Mouse (Mus musculus) midbrain, embryonic 10.5 days (tissue): Measurements from ENCODE around the gene Rab15. TPM values are rescaled to one million over a fixed set of nuclear protein-coding genes. Genes with fewer than 3 reads are reported as not detected.

Source experiments
- DNase-seq: peaks from one replicate; pipeline ENCODE4 v3.0.0-alpha.2; 2017; ENCODE audit warnings: low spot score
- H3K27ac ChIP-seq: fragments of 300-500 bp; sonication (generic); replicated peaks from 2 replicates; pipeline ENCODE4 v1.5.1; 2016; ENCODE audit warnings: mild to moderate bottlenecking
- H3K27me3 ChIP-seq: fragments of 300-500 bp; sonication (generic); 2 replicates; pipeline ENCODE4 v1.6.1; 2016; ENCODE audit warnings: low read depth, mild to moderate bottlenecking; ENCODE audit not compliant: poor library complexity, severe bottlenecking
- H3K36me3 ChIP-seq: fragments of 300-500 bp; sonication (generic); 2 replicates; pipeline ENCODE4 v1.6.1; 2016; ENCODE audit warnings: mild to moderate bottlenecking, moderate library complexity
- H3K4me1 ChIP-seq: fragments of 300-500 bp; sonication (generic); 2 replicates; pipeline ENCODE4 v1.6.1; 2016
- H3K4me3 ChIP-seq: fragments of 300-500 bp; sonication (generic); 2 replicates; pipeline ENCODE4 v1.5.1; 2016; ENCODE audit warnings: mild to moderate bottlenecking, moderate library complexity
- H3K9me3 ChIP-seq: fragments of 300-500 bp; sonication (generic); replicated peaks from 2 replicates; pipeline ENCODE4 v1.6.1; 2016; ENCODE audit warnings: mild to moderate bottlenecking
- WGBS: fragments of 180-500 bp; shearing (Covaris S2); methylation state at CpG from one replicate; pipeline ENCODE4 v1.1.7; 2016; 5-methylcytosine and 5-hydroxymethylcytosine counted together
- polyA plus RNA-seq: library from polyadenylated mRNA; unstranded; fragments of >200 nt; fragmentation: Nextera tagmentation; extraction: Ambion mirVana; gene quantifications from 2 replicates; pipeline ENCODE4 v1.2.1, GENCODE M21; 2016

Rab15 gene
- polyA plus RNA-seq, 1 experiment from 2014 or later: 14.5 TPM

DNA sequence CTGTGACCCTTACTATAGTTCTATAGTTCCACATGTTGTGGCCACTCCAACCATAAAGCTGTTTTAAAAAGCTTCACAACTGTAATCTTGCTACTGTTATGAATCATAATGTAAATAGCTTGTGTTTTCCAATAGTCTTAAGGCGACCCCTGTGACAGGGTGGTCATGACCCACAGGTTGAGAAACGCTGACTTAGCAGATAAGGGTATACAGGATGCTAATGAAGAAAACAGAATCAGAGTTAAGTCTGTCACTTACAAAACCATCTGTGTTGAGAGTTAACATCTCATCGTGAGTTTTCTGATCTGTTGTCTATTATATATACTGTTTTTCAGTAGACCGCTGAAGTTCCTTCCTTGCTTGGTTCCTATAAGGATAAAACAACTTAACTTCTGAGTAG, 16.6 kb upstream of the Rab15 start:
- Histone ChIP-seq H3K36me3 (0 out of 2 replicates have a peak, but pooled peaks cover 2% of the 10 kb centered on the region), H3K4me1 (peaks cover 10% of the 10 kb centered on the region), H3K27ac (no peak overlapping the region), H3K9me3 (no peaks in the 10 kb centered on the region), H3K4me3 (no peak overlapping the region), H3K27me3 (no peaks in the 10 kb centered on the region)
- WGBS: 92% methylated on average over 4 of the region's 4 CpGs
- DNase-seq: no peak

- Histone ChIP-seq H3K4me3 (peak overlapping the region; percentile 73), H3K4me1 (peaks cover 10% of the 10 kb centered on the region), H3K36me3 (0 out of 2 replicates have a peak, but pooled peaks cover 2% of the 10 kb centered on the region), H3K9me3 (no peaks in the 10 kb centered on the region), H3K27ac (peak overlapping the region; percentile 87), H3K27me3 (no peaks in the 10 kb centered on the region)
- WGBS: 14% methylated on average over 21 of the region's 21 CpGs
- no peak for DNase-seq
Observed at GRCm38 (mm10) chr12:76837844-76838650, 15.3 kb upstream of the Rab15 start.

- Histone ChIP-seq H3K27ac (peak overlapping the region; percentile 87), H3K4me3 (peak overlapping the region; percentile 73), H3K4me1 (peaks cover 10% of the 10 kb centered on the region), H3K36me3 (no peaks in the 10 kb centered on the region), H3K9me3 (no peaks in the 10 kb centered on the region), H3K27me3 (no peaks in the 10 kb centered on the region)
- DNase-seq: peak; percentile 96
- under 1% methylated on average over 43 of the region's 43 CpGs for WGBS
Observed at GRCm38 (mm10) chr12:76837101-76837843, 14.6 kb upstream of the Rab15 start.

GRCm38 (mm10) chr12:76832704-76833103, 10.0 kb upstream of the Rab15 start:
- Histone ChIP-seq H3K36me3 (no peaks in the 10 kb centered on the region), H3K4me3 (no peak overlapping the region), H3K27me3 (no peaks in the 10 kb centered on the region), H3K4me1 (peaks cover 9% of the 10 kb centered on the region), H3K9me3 (no peaks in the 10 kb centered on the region), H3K27ac (no peak overlapping the region)
- 4% methylated on average over 3 of the region's 3 CpGs for WGBS
- no peak for DNase-seq

DNA sequence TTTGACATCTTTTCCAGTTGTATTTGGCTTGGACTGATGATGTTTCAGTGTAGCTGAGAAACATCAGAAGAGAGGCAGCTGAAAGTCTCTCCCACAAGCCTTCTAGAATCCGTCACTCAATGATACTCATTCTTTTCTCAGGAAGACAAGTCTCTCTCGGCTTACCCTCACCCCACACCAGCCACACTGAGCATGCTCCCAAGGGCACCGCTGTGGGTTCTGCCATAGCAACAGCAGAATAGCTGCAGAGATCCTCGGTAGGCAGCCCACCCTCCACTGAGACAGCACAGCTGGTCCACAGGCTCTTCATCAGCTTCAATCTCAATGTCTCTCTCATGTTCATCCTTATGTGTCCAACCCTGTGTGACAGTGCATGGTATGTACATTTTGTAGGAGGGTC, 2.6 kb upstream of the Rab15 start:
- WGBS: 71% methylated on average over 4 of the region's 4 CpGs
- Histone ChIP-seq H3K36me3 (no peaks in the 10 kb centered on the region), H3K4me3 (no peak overlapping the region), H3K9me3 (no peaks in the 10 kb centered on the region), H3K27me3 (peaks cover 64% of the 10 kb centered on the region), H3K27ac (no peak overlapping the region), H3K4me1 (peaks cover 36% of the 10 kb centered on the region)
- DNase-seq: no peak

GRCm38 (mm10) chr12:76822002-76822650, 582 bp downstream of the Rab15 start:
- Histone ChIP-seq H3K4me3 (peak overlapping the region; percentile 79), H3K27me3 (peaks cover 82% of the 10 kb centered on the region), H3K9me3 (no peaks in the 10 kb centered on the region), H3K4me1 (peaks cover 57% of the 10 kb centered on the region), H3K36me3 (no peaks in the 10 kb centered on the region), H3K27ac (peak overlapping the region; percentile 89)
- under 1% methylated on average over 66 of the region's 66 CpGs for WGBS
- peak; percentile 60 for DNase-seq

GRCm38 (mm10) chr12:76820615-76821014, 2.1 kb downstream of the Rab15 start:
- H3K36me3 ChIP-seq: no peaks in the 10 kb centered on the region
- no peaks in the 10 kb centered on the region for H3K9me3 ChIP-seq
- WGBS: 44% methylated on average over 4 of the region's 4 CpGs
- peaks cover 75% of the 10 kb centered on the region for H3K27me3 ChIP-seq
- peak overlapping the region; percentile 47; the same call in 1 of the 2 replicates for H3K27ac ChIP-seq
- H3K4me1 ChIP-seq: peaks cover 66% of the 10 kb centered on the region
- DNase-seq: peak; percentile 28
- peak overlapping the region; percentile 79 for H3K4me3 ChIP-seq

DNA sequence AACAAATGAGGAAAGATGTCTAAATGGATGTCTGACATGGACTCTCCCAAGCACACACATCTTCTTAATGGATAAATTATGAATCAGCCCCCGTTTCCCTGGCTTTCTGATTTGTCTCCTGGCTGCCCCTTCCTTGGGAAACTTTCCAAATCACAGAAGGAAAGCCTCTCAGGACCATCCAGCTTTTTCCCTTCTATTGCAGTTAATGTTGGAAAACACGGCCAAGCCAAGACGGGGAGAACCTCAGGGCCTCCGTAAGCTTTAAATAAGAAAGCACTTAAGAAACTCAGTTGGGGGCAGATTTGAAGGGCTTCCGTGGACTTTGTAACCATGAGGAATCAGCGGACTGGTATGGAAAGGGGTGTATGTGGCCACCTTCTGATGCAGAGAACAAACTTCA, 2.9 kb downstream of the Rab15 start:
- Histone ChIP-seq H3K27ac (no peak overlapping the region), H3K36me3 (no peaks in the 10 kb centered on the region), H3K4me1 (peaks cover 66% of the 10 kb centered on the region), H3K4me3 (no peak overlapping the region), H3K27me3 (peaks cover 67% of the 10 kb centered on the region), H3K9me3 (no peaks in the 10 kb centered on the region)
- 66% methylated on average over 6 of the region's 6 CpGs for WGBS
- no peak for DNase-seq

DNA sequence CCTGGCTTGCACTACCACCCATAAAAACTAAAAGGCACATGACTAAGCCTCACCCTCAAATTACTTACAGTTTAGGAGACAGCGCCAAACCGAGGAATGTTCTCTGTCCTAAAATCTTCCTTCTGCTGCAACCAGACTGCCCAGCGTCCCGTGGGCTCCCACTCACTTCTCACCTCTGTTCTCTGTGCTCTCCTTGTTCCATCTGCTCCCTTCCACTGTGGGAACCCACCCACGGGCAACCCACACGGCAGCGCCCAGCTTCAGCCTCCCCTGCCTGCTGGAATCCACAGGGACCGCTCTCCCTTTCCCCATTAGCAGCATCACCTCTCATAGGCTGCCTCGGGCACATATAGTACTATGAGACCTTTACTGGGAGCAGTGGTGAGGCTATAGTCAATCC, 3.8 kb downstream of the Rab15 start:
- 91% methylated on average over 9 of the region's 9 CpGs for WGBS
- peaks cover 66% of the 10 kb centered on the region for H3K4me1 ChIP-seq
- no peaks in the 10 kb centered on the region for H3K9me3 ChIP-seq
- H3K36me3 ChIP-seq: no peaks in the 10 kb centered on the region
- DNase-seq: no peak
- H3K27ac ChIP-seq: no peak overlapping the region
- no peak overlapping the region for H3K4me3 ChIP-seq
- peaks cover 58% of the 10 kb centered on the region for H3K27me3 ChIP-seq

- WGBS: 52% methylated on average over 4 of the region's 4 CpGs
- H3K9me3 ChIP-seq: no peaks in the 10 kb centered on the region
- H3K27me3 ChIP-seq: peaks cover 50% of the 10 kb centered on the region
- H3K27ac ChIP-seq: peak overlapping the region; percentile 78
- DNase-seq: peak; percentile 28
- no peak overlapping the region for H3K4me3 ChIP-seq
- peaks cover 66% of the 10 kb centered on the region for H3K4me1 ChIP-seq
- no peaks in the 10 kb centered on the region for H3K36me3 ChIP-seq
Observed at GRCm38 (mm10) chr12:76818120-76818519, 4.6 kb downstream of the Rab15 start.

DNA sequence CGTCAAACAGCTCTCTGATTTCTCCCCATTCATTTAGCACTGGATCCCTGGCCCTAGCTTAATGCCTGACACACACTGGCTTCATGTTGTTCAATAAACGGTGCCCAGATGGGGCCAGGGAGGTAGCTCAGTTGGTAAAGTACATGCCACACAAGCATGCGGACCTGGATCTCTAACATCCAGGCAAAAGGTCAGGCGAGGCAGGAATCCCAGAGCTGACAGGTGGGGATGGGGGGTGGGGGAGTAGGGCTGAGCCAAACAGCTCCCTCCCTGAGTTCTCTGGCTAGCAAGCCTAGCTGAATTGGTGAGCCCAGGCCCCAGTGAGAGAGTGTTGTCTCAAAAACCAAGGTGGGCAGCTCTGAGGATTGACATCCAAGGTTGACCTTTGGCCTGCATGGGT, 5.5 kb downstream of the Rab15 start:
- no peaks in the 10 kb centered on the region for H3K9me3 ChIP-seq
- H3K4me1 ChIP-seq: peaks cover 59% of the 10 kb centered on the region
- WGBS: 58% methylated on average over 4 of the region's 4 CpGs
- DNase-seq: no peak
- peak overlapping the region; percentile 78 for H3K27ac ChIP-seq
- H3K36me3 ChIP-seq: no peaks in the 10 kb centered on the region
- H3K27me3 ChIP-seq: peaks cover 41% of the 10 kb centered on the region
- no peak overlapping the region for H3K4me3 ChIP-seq

DNA sequence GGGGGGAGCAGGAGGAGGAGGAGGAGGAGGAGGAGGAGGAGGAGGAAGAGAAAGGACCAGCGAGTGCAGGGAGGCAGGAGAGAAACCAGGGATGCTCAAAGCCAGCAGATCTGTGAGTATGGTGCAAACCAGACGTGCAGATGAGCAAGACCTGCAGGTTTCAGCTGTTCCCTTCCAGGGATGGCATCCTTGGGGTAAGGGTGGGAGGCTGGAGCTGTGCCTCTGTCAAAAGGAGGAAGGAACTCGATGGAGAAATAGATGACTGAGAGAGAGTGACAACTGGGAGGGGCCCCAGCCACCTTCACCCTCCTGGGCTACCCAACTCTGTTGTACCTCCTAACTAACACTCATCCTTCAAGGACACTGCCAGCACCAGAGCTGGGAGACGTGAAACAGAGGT, 6.0 kb downstream of the Rab15 start:
- H3K4me1 ChIP-seq: peaks cover 54% of the 10 kb centered on the region
- no peaks in the 10 kb centered on the region for H3K36me3 ChIP-seq
- 48% methylated on average over 4 of the region's 4 CpGs for WGBS
- no peak overlapping the region for H3K4me3 ChIP-seq
- H3K27me3 ChIP-seq: peaks cover 36% of the 10 kb centered on the region
- no peaks in the 10 kb centered on the region for H3K9me3 ChIP-seq
- peak overlapping the region; percentile 78 for H3K27ac ChIP-seq
- no peak for DNase-seq
